Mouse (Mus musculus) ES-Bruce4 (cell line): ENCODE data around the gene Zfp146.

Experiments used
- CTCF ChIP-seq: IDR thresholded peaks from one replicate; pipeline ENCODE4 v1.8.1; 2011; ENCODE audit warnings: low read depth, low read length
- EP300 ChIP-seq: IDR thresholded peaks from 2 replicates; pipeline ENCODE4 v1.6.1; 2011; ENCODE audit warnings: low read depth, low read length; ENCODE audit not compliant: insufficient read depth

- no peak for TF ChIP-seq CTCF
- no peak for TF ChIP-seq EP300
Measured at GRCm38 (mm10) chr7:30169583-30170282, at the start of gene Zfp146.
